Mouse (Mus musculus): ENCODE measurements around the gene Ctf1. TPM values are rescaled to one million over a fixed set of nuclear protein-coding genes. Genes with fewer than 3 reads are reported as not detected.

The Ctf1 gene
- 2.4 TPM for polyA plus RNA-seq (2014; fragmentation: Illumina TruSeq; extraction: RNeasy Lipid Tissue Mini Kit (QIAGEN cat#74804))

DNA sequence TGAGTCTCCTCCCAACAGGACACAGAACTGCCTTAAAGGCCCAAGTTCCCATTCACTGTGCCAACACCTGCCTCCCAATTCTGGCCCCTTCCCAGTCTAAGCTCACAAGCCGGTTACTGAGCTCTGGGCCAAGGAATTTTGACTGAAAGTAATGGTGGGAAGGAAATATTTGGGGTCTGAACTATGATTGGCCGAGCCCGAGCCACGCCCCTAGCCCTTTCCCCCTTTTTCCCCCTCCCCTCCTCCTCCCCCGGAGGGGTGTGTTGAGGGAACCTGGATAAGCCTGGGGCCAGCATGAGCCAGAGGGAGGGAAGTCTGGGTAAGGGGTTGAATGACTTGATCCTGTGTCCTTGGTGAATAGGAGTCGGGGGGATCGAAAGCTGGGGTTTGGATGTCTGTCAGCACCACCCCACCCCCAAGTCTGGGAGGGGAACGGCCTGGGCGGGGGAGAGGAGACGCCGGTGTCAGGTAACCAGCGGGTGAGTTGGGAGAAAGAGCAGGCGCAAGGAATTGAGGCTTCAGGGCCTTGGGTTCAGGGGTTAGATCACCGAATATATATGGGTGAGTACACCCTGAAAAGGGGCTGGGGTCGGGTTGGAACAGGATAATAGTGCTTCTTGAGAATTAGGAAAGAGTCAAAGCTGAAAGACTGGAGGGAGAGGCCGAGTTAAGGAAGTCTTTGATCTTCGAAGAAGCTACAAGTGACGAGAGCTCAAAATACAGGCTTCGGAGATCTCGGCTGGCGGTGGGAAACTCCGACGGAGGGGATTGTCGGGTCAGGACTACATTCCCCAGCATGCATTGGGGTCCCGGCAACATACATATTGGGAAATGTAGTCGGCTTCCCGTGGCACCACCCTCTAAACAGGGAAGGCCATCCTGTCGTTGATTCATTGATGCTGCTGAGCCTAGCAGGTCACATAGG lies at the start of gene Ctf1:
Gene Ctf1 (plus strand): TSS at position 276 of the 925 bp plus-strand sequence.

DNA sequence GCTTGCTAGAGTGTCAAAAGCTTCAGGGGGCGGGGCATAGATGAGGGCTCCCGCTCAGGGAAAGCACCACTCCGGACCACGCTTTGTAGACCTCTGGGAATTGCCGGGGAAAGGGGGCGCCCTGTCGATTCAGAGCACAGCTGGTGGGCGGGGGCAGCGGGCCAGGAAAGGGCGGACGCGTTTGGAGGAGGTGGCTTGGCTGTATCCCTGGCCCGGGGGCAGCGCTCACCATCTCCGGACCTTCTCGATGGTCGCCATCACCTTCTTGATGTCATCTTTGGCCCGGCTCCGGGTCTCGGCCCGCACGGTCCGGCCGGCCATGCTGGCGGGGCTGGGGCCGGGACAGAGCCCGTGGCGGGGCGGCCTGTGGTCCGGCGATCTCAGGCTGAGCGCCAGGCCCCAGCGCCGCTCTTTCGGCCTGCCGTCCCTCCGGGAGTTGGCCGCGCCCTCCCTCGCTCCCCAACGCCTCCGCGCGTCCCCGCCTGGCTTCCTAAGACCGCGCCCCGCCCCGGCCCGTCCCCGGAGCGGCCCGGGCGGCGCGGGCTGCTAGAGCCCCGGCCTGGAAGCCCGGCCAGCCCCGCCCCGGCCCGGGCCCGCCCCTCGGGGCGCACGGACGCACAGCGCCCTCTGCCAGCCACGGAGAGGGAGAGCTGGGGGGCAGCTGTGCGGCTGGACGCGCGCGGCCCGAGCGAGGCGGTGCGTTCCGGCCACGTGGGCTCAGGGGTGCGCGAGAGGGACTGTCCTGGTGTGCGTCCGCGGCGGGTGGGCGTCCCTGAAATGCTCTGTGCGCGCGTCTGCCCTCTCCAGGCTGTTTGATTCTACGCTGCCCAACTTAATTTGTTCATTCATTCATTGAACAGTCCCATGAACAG lies 4.1 kb upstream of the Ctf1 start, which contains the start of gene Bcl7c:
Gene Bcl7c (minus strand): TSS at position 727 of the 872 bp plus-strand sequence.

DNA sequence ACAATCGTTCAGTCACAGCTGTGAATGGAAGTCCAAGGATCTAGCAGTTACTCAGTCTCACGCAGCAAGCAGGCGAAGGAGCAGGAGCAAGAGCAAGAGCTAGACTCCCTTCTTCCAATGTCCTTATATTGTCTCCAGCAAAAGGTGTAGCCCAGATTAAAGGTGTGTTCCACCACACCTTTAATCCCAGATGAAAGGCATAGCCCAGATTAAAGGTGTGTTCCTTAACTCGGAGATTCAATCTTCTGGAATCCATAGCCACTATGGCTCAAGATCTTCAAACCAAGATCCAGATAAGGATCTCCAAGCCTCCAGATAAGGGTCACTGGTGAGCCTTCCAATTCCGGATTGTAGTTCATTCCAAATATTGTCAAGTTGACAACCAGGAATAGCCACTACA lies 19.5 kb downstream of the Ctf1 start, which contains the start of gene Ctf2:
Gene Ctf2 (minus strand): TSS at position 101 of the 400 bp plus-strand sequence.

DNA sequence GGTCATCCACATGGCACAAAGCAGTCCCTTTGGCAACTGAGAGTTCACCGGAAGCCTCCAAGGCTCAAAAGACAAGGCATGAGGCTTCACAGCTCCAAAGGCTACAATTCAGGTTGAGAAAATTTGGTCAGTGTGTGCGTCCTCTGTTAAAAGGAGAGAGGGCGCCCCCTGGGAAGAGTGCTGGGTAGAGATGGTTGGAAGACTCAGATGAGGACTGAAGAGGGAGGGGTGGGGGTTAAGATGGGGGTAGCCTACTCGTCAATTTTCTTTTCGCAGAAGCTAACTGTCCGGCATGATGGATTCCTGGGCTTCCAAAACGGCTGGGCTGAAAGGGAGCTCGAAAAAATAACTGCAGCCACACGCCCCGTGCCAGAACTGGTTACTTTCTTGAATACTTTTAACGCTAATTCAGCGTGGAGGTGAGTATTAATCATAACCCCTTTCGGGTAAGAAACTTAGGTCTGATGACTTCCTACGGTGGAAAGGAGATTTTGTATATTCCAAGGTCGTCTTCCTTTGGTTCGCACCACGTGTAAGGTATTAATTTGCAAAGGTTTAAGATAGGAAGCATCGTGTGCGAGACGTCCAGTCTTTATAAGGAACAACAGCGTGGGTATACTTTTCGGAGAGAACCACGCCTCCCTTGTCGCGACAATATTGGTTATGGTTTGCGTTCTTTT lies 32.0 kb downstream of the Ctf1 start, which contains the start of gene Fbxl19:
Gene Fbxl19 (plus strand): TSS at position 178 of the 680 bp plus-strand sequence.

Other genes starting within 250 kb of the Ctf1 start
- gene Fbrs, start 233.5 kb upstream of the Ctf1 start, polyA plus RNA-seq (2014; fragmentation: Illumina TruSeq; extraction: RNeasy Lipid Tissue Mini Kit (QIAGEN cat#74804)) = 7.7 TPM
- 11.4 TPM for gene Srcap, start 200.8 kb upstream of the Ctf1 start, polyA plus RNA-seq (2014; fragmentation: Illumina TruSeq; extraction: RNeasy Lipid Tissue Mini Kit (QIAGEN cat#74804))
- 6.7 TPM for gene Gm42715, start 193.2 kb upstream of the Ctf1 start, polyA plus RNA-seq (2014; fragmentation: Illumina TruSeq; extraction: RNeasy Lipid Tissue Mini Kit (QIAGEN cat#74804))
- not detected for gene Tmem265, start 151.3 kb upstream of the Ctf1 start, polyA plus RNA-seq (2014; fragmentation: Illumina TruSeq; extraction: RNeasy Lipid Tissue Mini Kit (QIAGEN cat#74804))
- 7.7 TPM for gene Phkg2, start 139.4 kb upstream of the Ctf1 start, polyA plus RNA-seq (2014; fragmentation: Illumina TruSeq; extraction: RNeasy Lipid Tissue Mini Kit (QIAGEN cat#74804))
- gene Ccdc189, start 124.1 kb upstream of the Ctf1 start, polyA plus RNA-seq (2014; fragmentation: Illumina TruSeq; extraction: RNeasy Lipid Tissue Mini Kit (QIAGEN cat#74804)) = not detected
- gene Rnf40, start 124.0 kb upstream of the Ctf1 start, polyA plus RNA-seq (2014; fragmentation: Illumina TruSeq; extraction: RNeasy Lipid Tissue Mini Kit (QIAGEN cat#74804)) = 2.9 TPM
- gene Zfp629, start 96.9 kb upstream of the Ctf1 start, polyA plus RNA-seq (2014; fragmentation: Illumina TruSeq; extraction: RNeasy Lipid Tissue Mini Kit (QIAGEN cat#74804)) = 11.5 TPM
- 6.5 TPM for gene Bcl7c, start 3.8 kb upstream of the Ctf1 start, polyA plus RNA-seq (2014; fragmentation: Illumina TruSeq; extraction: RNeasy Lipid Tissue Mini Kit (QIAGEN cat#74804))
- gene Ctf2, start 19.4 kb downstream of the Ctf1 start, polyA plus RNA-seq (2014; fragmentation: Illumina TruSeq; extraction: RNeasy Lipid Tissue Mini Kit (QIAGEN cat#74804)) = not detected
- 0.66 TPM for gene Fbxl19, start 31.8 kb downstream of the Ctf1 start, polyA plus RNA-seq (2014; fragmentation: Illumina TruSeq; extraction: RNeasy Lipid Tissue Mini Kit (QIAGEN cat#74804))
- gene Orai3, start 57.1 kb downstream of the Ctf1 start, polyA plus RNA-seq (2014; fragmentation: Illumina TruSeq; extraction: RNeasy Lipid Tissue Mini Kit (QIAGEN cat#74804)) = 2.7 TPM
- 6.6 TPM for gene Setd1a, start 63.9 kb downstream of the Ctf1 start, polyA plus RNA-seq (2014; fragmentation: Illumina TruSeq; extraction: RNeasy Lipid Tissue Mini Kit (QIAGEN cat#74804))
- gene Gm49388, start 72.9 kb downstream of the Ctf1 start, polyA plus RNA-seq (2014; fragmentation: Illumina TruSeq; extraction: RNeasy Lipid Tissue Mini Kit (QIAGEN cat#74804)) = not detected
- gene Hsd3b7, start 87.9 kb downstream of the Ctf1 start, polyA plus RNA-seq (2014; fragmentation: Illumina TruSeq; extraction: RNeasy Lipid Tissue Mini Kit (QIAGEN cat#74804)) = 8.1 TPM
- gene Stx4a, start 111.6 kb downstream of the Ctf1 start, polyA plus RNA-seq (2014; fragmentation: Illumina TruSeq; extraction: RNeasy Lipid Tissue Mini Kit (QIAGEN cat#74804)) = 12.8 TPM
- gene Stx1b, start 111.8 kb downstream of the Ctf1 start, polyA plus RNA-seq (2014; fragmentation: Illumina TruSeq; extraction: RNeasy Lipid Tissue Mini Kit (QIAGEN cat#74804)) = 1.1 TPM
- 9.1 TPM for gene Zfp646, start 163.5 kb downstream of the Ctf1 start, polyA plus RNA-seq (2014; fragmentation: Illumina TruSeq; extraction: RNeasy Lipid Tissue Mini Kit (QIAGEN cat#74804))
- gene Zfp668, start 164.1 kb downstream of the Ctf1 start, polyA plus RNA-seq (2014; fragmentation: Illumina TruSeq; extraction: RNeasy Lipid Tissue Mini Kit (QIAGEN cat#74804)) = 4.3 TPM
- not detected for gene Prss53, start 178.2 kb downstream of the Ctf1 start, polyA plus RNA-seq (2014; fragmentation: Illumina TruSeq; extraction: RNeasy Lipid Tissue Mini Kit (QIAGEN cat#74804))
- not detected for gene Gm21974, start 182.7 kb downstream of the Ctf1 start, polyA plus RNA-seq (2014; fragmentation: Illumina TruSeq; extraction: RNeasy Lipid Tissue Mini Kit (QIAGEN cat#74804))
- gene Vkorc1, start 182.9 kb downstream of the Ctf1 start, polyA plus RNA-seq (2014; fragmentation: Illumina TruSeq; extraction: RNeasy Lipid Tissue Mini Kit (QIAGEN cat#74804)) = 68.1 TPM
- 3.2 TPM for gene Bckdk, start 191.3 kb downstream of the Ctf1 start, polyA plus RNA-seq (2014; fragmentation: Illumina TruSeq; extraction: RNeasy Lipid Tissue Mini Kit (QIAGEN cat#74804))
- 7.5 TPM for gene Kat8, start 199.8 kb downstream of the Ctf1 start, polyA plus RNA-seq (2014; fragmentation: Illumina TruSeq; extraction: RNeasy Lipid Tissue Mini Kit (QIAGEN cat#74804))
- not detected for gene Prss8, start 217.4 kb downstream of the Ctf1 start, polyA plus RNA-seq (2014; fragmentation: Illumina TruSeq; extraction: RNeasy Lipid Tissue Mini Kit (QIAGEN cat#74804))
- gene Prss36, start 234.0 kb downstream of the Ctf1 start, polyA plus RNA-seq (2014; fragmentation: Illumina TruSeq; extraction: RNeasy Lipid Tissue Mini Kit (QIAGEN cat#74804)) = not detected